Mouse (Mus musculus) megakaryocyte, adult 5-6 weeks (primary cell): ENCODE results near the gene Atp13a1. TPM values are rescaled to one million over a fixed set of nuclear protein-coding genes. Genes with fewer than 3 reads are reported as not detected.

Source experiments
- ATAC-seq: 2 replicates; pipeline ENCODE4 v1.8.0; 2016; ENCODE audit warnings: mild to moderate bottlenecking, inconsistent platforms; ENCODE audit not compliant: poor library complexity, severe bottlenecking
- total RNA-seq, 2 experiments: library from RNA; stranded (forward) in 1 of 2; stranded (reverse) in 1 of 2; fragments of 153-499, 151-499 nt in 1 of 2; fragments of 221-1000, 200-1000 nt in 1 of 2; gene quantifications; 2 replicates each; pipeline versions ENCODE4 v1.2.3 to v1.2.4; 2015 to 2017

The Atp13a1 gene
- total RNA-seq, 2 experiments from 2014 or later: 16.9 to 21.1 TPM

- ATAC-seq: no peak
Observed at GRCm38 (mm10) chr8:69799261-69799660, 8.3 kb downstream of the Atp13a1 start.

GRCm38 (mm10) chr8:69799946-69800345, 9.0 kb downstream of the Atp13a1 start:
- ATAC-seq: no peak

GRCm38 (mm10) chr8:69801796-69802195, 10.8 kb downstream of the Atp13a1 start:
- ATAC-seq: no peak

GRCm38 (mm10) chr8:69802216-69802615, 11.3 kb downstream of the Atp13a1 start:
- no peak for ATAC-seq

- no peak for ATAC-seq
Observed at GRCm38 (mm10) chr8:69803366-69803765, 12.4 kb downstream of the Atp13a1 start.

GRCm38 (mm10) chr8:69804537-69804936, 13.6 kb downstream of the Atp13a1 start:
- no peak for ATAC-seq

GRCm38 (mm10) chr8:69805086-69805485, 14.1 kb downstream of the Atp13a1 start:
- no peak for ATAC-seq

- ATAC-seq: no peak
Observed at GRCm38 (mm10) chr8:69805491-69805890, 14.5 kb downstream of the Atp13a1 start.

GRCm38 (mm10) chr8:69807236-69807635, 16.3 kb downstream of the Atp13a1 start:
- ATAC-seq: no peak

- ATAC-seq: peak; percentile 90
Observed at GRCm38 (mm10) chr8:69808094-69808863, 17.3 kb downstream of the Atp13a1 start, which contains the start of gene Gmip. Gene Gmip (plus strand): TSS chr8:69808679.

- ATAC-seq: peak; percentile 81
Observed at GRCm38 (mm10) chr8:69808864-69809403, 18.0 kb downstream of the Atp13a1 start.

- no peak for ATAC-seq
Observed at GRCm38 (mm10) chr8:69809820-69810219, 18.9 kb downstream of the Atp13a1 start.

- ATAC-seq: no peak
Observed at GRCm38 (mm10) chr8:69814881-69815280, 23.9 kb downstream of the Atp13a1 start.

- no peak for ATAC-seq
Observed at GRCm38 (mm10) chr8:69815396-69815795, 24.4 kb downstream of the Atp13a1 start.

GRCm38 (mm10) chr8:69820466-69820865, 29.5 kb downstream of the Atp13a1 start:
- ATAC-seq: no peak

- no peak for ATAC-seq
Observed at GRCm38 (mm10) chr8:69821971-69822385, 31.0 kb downstream of the Atp13a1 start.

- ATAC-seq: peak; percentile 55
Observed at GRCm38 (mm10) chr8:69822386-69823191, 31.6 kb downstream of the Atp13a1 start, which contains the start of gene Lpar2. Gene Lpar2 (plus strand): TSS chr8:69822429.

- no peak for ATAC-seq
Observed at GRCm38 (mm10) chr8:69826371-69826770, 35.4 kb downstream of the Atp13a1 start.

- ATAC-seq: peak; percentile 93
Observed at GRCm38 (mm10) chr8:69832298-69832853, 41.4 kb downstream of the Atp13a1 start, which contains the start of gene Pbx4. Gene Pbx4 (plus strand): TSS chr8:69832491.

GRCm38 (mm10) chr8:69837057-69837682, 46.2 kb downstream of the Atp13a1 start:
- no peak for ATAC-seq
